Mouse (Mus musculus): ENCODE results near the gene Dapk1. TPM values are rescaled to one million over a fixed set of nuclear protein-coding genes. Genes with fewer than 3 reads are reported as not detected.
"Not testable (repeated sequence)": the region's sequence is repeated elsewhere in the genome, so short reads cannot be mapped to it uniquely, and the experiment has no call there.

Dapk1 gene
- 21.9 and 26.0 TPM in 2 replicates for total RNA-seq (2021)
- long read RNA-seq, experiment 1, partial matches to known transcripts: 1 of 8 reads
- long read RNA-seq, experiment 1, other reads (novel, unspliced or antisense): 7 of 8 reads
- long read RNA-seq, experiment 2, partial matches to known transcripts: 1 of 7 reads
- long read RNA-seq, experiment 2, other reads (novel, unspliced or antisense): 6 of 7 reads

DNA sequence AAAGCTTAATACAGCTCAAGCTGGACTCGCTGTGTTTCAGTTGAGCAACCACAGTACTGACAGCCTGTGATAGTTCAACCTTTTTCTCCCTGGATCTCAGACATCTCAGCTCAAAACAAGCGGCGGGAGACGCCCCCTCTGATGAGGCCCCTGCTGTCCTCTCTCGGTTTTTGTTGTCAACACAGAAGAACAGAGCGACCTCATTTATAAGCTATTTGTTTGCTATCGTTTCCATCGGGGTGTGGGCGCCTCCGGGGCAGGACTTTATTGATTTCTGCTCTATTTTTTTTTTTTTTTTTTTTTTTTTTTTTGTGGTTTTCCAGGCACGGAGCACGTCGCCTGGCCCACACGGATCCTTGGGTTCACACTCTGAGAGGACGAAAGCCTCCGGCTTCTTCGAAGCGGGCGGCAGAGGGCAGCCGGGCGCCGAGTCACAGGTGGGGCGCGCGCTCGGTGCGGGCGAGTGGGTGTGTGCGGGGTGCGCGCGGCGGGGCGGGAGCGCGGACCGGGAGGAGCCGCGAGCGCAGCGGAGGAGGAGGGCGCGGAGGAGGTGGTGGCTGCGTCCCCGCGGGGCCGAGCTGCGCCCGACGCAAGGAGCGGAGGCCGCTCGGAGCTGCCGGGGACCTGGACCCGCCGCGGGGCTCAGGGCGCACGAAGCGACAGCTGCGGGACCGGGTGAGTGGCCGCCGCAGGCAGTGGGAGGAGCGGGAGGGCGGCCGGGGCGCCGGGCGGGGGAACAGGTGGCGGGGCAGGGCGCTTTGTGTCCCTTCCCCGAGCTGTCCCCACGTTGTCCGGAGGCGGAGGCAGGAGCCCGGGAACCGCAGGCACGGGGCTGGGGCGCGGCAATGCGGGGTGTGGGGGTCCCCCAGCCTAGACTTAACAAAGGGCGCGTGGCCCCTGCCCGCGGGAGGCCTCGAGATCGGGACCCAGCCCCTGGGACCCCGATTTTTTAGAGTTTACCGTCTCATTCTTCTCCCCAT lies at the start of gene Dapk1:
Dapk1 (plus strand) TSS at position 512 of the 980 bp plus-strand sequence.
- peak; percentile 89 for DNase-seq

GRCm38 (mm10) chr13:60553326-60553725 lies 48.4 kb upstream of the Dapk1 start:
- peak; percentile 54 for DNase-seq

DNA sequence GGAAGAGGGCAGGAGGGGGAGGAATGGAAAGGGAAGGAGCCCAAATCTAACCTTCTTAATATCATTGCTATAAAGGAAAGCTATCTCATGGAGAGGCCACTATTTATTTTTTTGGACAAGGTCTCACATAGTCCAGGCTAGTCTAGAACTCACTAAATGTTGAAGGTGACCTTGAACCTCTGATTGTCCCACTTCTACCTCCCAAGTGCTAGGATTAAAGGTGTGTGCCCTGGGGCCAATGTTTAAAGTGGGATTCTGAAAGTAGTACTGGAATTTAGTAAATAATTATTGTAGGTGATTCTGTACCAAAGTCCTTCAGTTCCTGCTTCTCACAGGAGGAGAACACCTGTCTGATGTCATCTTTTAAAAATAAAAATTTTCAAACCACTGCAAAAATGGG lies 45.3 kb upstream of the Dapk1 start:
- no peak for DNase-seq

DNA sequence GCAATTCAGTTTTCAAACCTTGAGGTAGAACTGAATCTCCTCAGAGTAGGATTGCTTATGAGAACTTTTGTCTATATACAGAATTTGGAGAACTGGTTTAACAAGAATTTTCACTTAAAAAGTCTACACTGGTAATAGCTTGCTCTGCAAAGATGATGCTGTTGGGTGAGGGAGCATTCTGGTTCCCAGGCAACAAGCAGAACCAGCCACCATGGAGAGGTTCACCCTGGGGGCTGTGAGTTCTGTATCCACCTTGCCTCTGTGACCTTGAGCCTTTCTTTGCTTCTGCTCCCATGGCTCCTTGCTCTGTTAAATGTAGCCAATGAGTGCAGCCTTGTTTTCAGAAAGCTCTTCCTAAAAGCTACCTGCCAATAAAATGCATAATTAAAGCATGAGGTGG lies 44.8 kb upstream of the Dapk1 start:
- no peak for DNase-seq

- no peak for DNase-seq
These were observed 37.4 kb upstream of the Dapk1 start for GRCm38 (mm10) chr13:60564303-60564702.

DNA sequence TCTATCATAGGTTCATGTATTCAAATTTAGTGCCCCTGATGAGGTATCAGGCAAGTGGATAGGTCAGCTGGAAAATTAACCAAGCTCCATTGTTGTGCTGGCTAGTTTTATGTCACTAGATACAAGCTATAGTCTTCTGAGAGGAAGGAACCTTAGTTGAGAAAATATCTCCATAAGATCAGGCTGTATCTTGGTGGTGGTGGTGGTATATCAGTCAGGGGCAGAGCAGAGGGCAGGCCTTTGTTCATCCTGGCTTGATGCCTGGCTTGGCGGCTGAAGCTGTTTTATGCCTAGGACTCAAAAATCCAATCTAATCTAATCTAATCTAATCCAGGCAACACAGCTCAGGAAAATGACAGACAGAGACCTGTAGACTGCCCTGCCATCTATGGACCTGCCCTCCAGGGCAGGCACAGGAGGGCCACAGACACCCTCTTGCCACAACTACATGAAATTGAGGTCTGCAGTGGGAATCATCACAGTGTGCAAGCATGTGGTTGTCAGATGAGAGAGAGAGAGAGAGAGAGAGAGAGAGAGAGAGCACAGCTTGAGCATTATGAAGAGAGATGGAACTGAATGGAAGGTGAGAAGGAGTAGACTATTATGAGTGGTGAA lies 32.7 kb upstream of the Dapk1 start:
- DNase-seq: no peak

- no peak for DNase-seq
These were observed 32.2 kb upstream of the Dapk1 start for GRCm38 (mm10) chr13:60569549-60569941.

DNA sequence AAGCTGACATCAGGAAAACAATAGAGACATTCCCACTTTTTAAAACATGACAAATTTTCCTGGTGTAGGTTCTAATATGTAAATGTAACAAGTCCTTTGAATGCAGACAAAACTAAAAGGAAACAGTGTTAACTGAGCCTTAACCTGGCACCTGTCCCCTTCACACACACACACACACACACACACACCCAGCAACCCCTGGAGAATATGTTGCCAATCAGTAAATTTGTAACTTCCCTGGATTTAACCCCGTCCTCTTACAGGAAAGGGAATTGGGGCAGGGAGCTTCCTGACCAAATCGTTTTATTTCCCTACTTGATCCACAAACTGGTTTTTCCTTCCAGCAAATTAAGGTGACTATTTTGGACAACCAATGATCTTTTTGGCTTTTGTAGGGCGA lies 28.2 kb upstream of the Dapk1 start:
- DNase-seq: no peak

DNA sequence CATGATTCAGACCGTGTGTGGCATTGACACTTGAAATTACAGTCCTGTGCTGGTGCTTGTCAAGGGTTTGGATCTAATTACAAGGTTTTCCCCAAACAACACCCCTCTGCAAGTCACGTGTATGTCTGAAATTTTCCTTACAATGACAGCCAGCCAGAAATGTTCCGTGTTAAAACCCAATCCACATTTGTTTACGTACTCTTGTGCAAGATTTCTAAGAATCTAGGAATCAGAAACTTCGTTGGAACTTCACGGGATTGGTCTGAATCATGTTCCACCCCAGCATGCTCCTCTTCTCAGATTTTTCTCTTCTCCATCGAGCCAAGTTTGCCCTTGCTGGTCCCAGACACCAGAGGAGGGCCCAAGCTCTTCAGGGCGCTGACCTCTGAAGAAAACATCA lies 27.8 kb upstream of the Dapk1 start:
- peak; percentile 5 for DNase-seq

DNA sequence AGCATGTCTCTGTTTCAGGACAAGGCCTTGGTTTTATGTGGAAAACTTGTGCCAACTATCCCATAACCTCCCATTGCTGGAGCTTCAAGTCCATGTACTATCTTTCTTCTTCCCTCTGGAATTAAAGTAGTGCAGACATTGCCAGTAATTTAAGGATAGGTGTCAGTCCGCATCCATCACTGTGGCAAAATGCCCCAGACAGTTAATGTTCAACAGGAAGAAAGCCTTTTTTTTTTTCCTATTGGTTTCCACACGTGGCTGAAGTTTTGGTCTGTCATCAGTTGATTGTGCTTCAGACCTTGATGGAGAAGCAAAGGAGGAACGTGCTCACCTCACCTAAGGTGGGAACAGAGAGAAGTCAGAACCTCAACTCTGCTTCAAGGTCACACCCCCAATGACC lies 23.2 kb upstream of the Dapk1 start:
- DNase-seq: no peak

- DNase-seq: no peak
These were observed 6.9 kb upstream of the Dapk1 start for GRCm38 (mm10) chr13:60594866-60595265.

DNA sequence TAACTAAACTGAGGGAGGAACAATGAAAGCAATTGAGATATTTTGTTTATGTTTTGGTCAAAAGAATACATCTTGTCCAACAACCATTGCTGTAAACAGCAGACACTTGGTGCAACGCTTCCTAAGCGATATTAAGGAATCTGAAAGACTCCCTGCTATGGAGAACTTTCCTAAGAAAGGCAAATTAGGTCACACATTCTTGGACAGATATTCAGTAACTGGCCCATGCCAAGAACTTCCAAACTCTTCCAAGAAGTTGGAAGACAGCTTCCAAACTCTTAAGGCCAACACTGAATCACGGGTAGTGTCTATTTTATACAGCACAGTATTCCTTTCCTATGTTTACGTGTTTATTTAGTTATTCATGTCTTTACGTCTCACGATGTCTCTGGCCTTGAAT lies 6.2 kb upstream of the Dapk1 start:
- no peak for DNase-seq

GRCm38 (mm10) chr13:60602416-60603251 lies 887 bp downstream of the Dapk1 start:
- peak; percentile 41 for DNase-seq

GRCm38 (mm10) chr13:60603252-60603562 lies 1.5 kb downstream of the Dapk1 start:
- no peak for DNase-seq

- no peak for DNase-seq
These were observed 5.7 kb downstream of the Dapk1 start for GRCm38 (mm10) chr13:60607411-60607810.

- no peak for DNase-seq
These were observed 6.8 kb downstream of the Dapk1 start for GRCm38 (mm10) chr13:60608411-60609046.

DNA sequence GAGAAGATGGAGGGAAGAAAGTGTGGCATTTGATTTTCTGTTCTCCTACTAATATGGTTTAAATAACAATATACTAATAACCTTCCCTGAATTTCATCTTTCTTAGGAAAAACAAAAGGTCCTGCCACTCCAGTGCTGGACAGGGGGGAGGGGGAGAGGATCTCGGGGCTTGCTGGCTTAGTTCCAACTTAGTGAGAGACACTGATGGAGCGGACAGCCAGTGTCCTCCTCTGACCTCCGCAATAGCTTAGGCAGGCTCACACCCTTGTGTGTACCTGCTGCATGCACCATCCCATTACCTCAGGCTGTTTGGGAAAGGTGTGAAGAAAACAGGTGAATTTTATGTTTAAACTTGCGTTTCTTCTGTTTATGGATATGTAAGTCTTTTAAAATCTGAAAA lies 7.5 kb downstream of the Dapk1 start:
- no peak for DNase-seq

DNA sequence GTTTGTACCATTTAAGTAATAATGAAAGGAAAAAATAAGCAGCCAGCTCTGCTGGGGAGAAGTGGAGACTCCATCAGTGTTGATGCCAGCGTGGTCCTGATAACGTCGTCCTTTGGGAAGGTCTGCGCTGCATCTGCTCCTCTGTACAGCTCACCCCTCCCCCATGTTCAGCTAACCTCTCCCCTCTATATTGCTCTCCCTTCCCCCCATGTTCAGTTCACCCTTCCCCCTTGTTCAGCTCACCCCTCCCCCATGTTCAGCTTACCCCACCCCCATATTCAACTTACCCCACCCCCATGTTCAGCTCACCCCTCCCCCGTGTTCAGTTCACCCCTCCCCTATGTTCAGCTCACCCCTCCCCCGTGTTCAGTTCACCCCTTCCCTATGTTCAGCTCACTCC lies 8.8 kb downstream of the Dapk1 start:
- no peak for DNase-seq

DNA sequence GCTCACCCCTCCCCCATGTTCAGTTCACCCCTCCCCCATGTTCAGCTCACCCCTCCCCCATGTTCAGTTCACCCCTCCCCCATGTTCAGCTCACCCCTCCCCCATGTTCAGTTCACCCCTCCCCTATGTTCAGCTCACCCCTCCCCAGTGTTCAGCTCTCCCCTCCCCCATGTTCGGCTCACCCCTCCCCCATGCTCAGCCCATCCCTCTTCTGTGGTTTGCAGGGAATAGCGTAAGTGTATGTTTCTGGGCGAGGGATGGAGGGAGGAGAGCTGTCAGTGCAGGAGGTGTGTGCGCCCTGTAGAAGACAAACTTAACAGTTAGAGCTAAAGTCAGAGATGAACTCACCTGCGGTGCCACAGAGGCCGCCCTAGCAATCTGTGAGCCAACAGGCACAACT lies 9.2 kb downstream of the Dapk1 start:
- not testable (repeated sequence) for DNase-seq

DNA sequence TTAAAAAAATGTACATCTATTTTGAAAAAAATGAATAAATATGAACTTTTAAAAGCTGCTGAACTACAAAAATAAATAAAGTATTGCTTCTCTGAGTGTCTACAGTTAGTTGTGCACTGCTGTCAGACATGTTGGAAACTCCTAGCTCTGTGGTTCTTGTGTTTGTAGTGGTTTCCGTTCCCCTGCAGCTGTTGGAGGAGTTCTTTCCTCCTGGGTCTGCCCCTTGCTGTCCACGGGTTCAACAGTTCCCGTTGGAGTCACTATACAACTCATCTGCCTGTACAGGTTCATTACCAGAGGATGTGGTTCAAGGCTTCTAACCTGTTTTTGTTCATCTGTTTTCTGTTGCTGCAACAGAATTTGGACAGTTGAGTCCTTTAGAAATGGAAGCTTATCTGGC lies 10.4 kb downstream of the Dapk1 start:
- no peak for DNase-seq

DNA sequence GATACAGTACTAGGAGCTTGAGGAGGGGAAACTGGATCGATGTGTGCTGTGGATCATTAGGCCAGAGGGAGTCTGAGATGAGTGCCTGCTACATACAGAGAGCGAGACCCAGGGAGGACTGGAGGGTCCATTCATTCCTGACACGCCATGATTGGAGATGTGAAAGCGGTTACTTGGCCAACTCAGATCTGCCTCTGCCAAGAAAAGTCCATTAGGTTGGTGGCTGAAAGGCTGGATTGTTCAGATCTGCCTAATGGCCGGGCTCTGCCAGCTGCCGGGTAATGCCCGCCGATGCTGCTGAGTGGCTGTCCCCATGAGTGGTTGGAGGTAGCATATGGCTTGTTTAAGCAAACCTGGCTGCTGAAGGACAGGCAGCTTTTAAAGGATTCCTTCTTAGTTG lies 12.4 kb downstream of the Dapk1 start:
- DNase-seq: no peak

- DNase-seq: no peak
These were observed 13.4 kb downstream of the Dapk1 start for GRCm38 (mm10) chr13:60615057-60615650.

Measured in adrenal gland, postnatal 14 days (tissue).